Mouse (Mus musculus) intestine, postnatal 0 days (tissue): ENCODE measurements at regions not wholly inside any gene's neighbourhood (a gene's known extent, or its start where the extent isn't known, plus 50 kb on each side); places are given as distances from the start of the nearest gene placed in this dataset.

Experiments used
- ATAC-seq: fragments of 200-750 bp; cut with Nextera tagmentation; 2 replicates; pipeline ENCODE4 v1.8.0; 2017; ENCODE audit warnings: mild to moderate bottlenecking, moderate TSS enrichment, moderate library complexity
- H3K27ac ChIP-seq: fragments of 300-500 bp; sonication (generic); 2 replicates; pipeline ENCODE4 v1.5.1; 2014; ENCODE audit warnings: mild to moderate bottlenecking, low read depth, low read length, moderate library complexity
- H3K27me3 ChIP-seq: fragments of 300-500 bp; sonication (generic); replicated peaks from 2 replicates; pipeline ENCODE4 v1.6.1; 2014; ENCODE audit warnings: low read length, mixed read lengths; ENCODE audit not compliant: control insufficient read depth, insufficient read depth
- H3K36me3 ChIP-seq: fragments of 300-500 bp; sonication (generic); 2 replicates; pipeline ENCODE4 v1.6.1; 2014; ENCODE audit warnings: mild to moderate bottlenecking, moderate library complexity; ENCODE audit not compliant: control insufficient read depth, insufficient read depth
- H3K4me1 ChIP-seq: fragments of 300-500 bp; sonication (generic); replicated peaks from 2 replicates; pipeline ENCODE4 v1.6.1; 2014; ENCODE audit warnings: antibody characterized with exemption, low read length, mixed read lengths; ENCODE audit not compliant: control insufficient read depth, insufficient read depth
- H3K4me2 ChIP-seq: fragments of 300-500 bp; sonication (generic); replicated peaks from 2 replicates; pipeline ENCODE4 v1.6.1; 2014; ENCODE audit warnings: low read depth, mild to moderate bottlenecking, moderate library complexity
- H3K4me3 ChIP-seq: fragments of 300-500 bp; sonication (generic); 2 replicates; pipeline ENCODE4 v1.5.1; 2014; ENCODE audit warnings: low read depth, low read length
- H3K9ac ChIP-seq: fragments of 300-500 bp; sonication (generic); 2 replicates; pipeline ENCODE4 v1.6.1; 2014; ENCODE audit warnings: mild to moderate bottlenecking, low read depth, low read length
- H3K9me3 ChIP-seq: fragments of 300-500 bp; sonication (generic); 2 replicates; pipeline ENCODE4 v1.6.1; 2016; ENCODE audit warnings: mixed run types; ENCODE audit not compliant: control insufficient read depth
- CTCF ChIP-seq: sonication (generic); IDR thresholded peaks from 2 replicates; pipeline ENCODE4 v1.5.1; 2016; ENCODE audit warnings: low read depth, mild to moderate bottlenecking, control low read depth, antibody characterized with exemption, moderate library complexity
- WGBS: fragments of 180-500 bp; shearing (Covaris S2); extraction: QIAGEN DNeasy Blood & Tissue Kit; methylation state at CpG from one replicate; pipeline ENCODE4 v1.1.7; 2014; 5-methylcytosine and 5-hydroxymethylcytosine counted together

DNA sequence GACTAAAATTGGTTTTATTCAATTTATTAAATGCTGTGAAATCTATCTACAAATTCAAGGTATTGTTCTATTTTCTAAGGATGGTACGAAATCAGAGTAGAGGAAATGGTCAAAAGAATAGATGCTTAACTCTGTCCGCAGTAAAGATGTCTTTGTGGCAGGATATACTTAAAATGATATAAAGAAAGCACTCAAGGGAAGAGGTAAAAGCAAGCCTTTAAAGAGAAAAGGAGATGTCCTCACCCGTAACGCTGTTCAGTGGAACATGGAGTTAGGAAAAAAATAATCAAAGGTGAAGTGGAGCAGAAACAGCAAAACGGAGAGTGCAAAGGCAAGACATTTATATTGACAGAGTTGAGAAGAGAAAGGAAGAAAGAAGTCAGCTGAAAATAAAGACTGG, 226.0 kb upstream of the Robo2 start:
- Histone ChIP-seq H3K4me1 (no peaks in the 10 kb centered on the region), H3K27ac (no peak overlapping the region), H3K36me3 (no peaks in the 10 kb centered on the region), H3K9ac (no peak overlapping the region), H3K4me2 (no peak overlapping the region), H3K27me3 (no peaks in the 10 kb centered on the region), H3K9me3 (no peaks in the 10 kb centered on the region), H3K4me3 (no peak overlapping the region)
- TF ChIP-seq CTCF, result no peak
- 64% methylated on average over 5 of the region's 5 CpGs for WGBS
- no peak for ATAC-seq

DNA sequence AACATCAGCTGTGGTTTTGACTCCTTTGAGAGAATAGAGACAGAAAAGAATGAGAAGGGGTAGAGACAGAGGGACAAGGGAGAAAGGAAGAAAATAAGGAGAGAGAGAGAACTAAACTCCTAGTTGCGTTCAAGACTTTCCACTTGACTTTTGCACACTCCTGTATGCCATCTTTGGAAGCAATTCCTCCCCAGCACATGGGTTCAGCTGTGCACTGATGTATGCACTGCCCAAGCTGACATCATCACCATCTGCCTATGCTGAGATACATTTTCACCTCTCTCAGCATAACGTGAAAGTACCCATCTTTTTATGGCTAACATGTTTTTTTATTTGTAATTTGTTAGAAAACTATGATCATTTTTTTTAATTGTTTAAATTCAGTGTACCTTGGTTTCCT, 214.2 kb upstream of the Robo2 start:
- WGBS, result 85% methylated on average over 2 of the region's 2 CpGs
- no peak for ATAC-seq
- Histone ChIP-seq H3K4me3 (no peak overlapping the region), H3K9me3 (no peaks in the 10 kb centered on the region), H3K27me3 (no peaks in the 10 kb centered on the region), H3K9ac (no peak overlapping the region), H3K36me3 (no peaks in the 10 kb centered on the region), H3K4me1 (no peaks in the 10 kb centered on the region), H3K4me2 (no peak overlapping the region), H3K27ac (no peak overlapping the region)
- TF ChIP-seq CTCF, result no peak

DNA sequence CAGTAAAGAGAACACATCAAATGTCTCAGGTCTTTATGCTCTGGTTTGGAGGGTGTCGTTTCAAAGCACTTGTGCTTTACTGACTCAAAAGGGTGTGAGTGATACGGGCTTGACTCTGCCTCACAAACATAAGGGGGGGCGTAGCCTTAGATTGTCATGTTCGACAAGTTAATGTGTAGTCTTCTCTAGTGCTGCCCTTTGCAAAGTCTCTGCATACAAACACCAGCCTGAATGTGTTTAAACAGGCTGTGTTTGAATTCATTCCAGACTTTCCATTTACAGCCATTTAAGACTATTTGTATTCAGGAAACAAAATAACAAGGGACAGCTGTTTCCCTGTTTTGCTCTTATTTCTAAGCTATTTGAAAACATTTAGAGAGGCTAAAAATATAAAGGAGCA, 200.4 kb upstream of the Robo2 start:
- 22% methylated on average over 4 of the region's 4 CpGs for WGBS
- Histone ChIP-seq H3K36me3 (no peaks in the 10 kb centered on the region), H3K4me2 (no peak overlapping the region), H3K4me3 (no peak overlapping the region), H3K27me3 (no peaks in the 10 kb centered on the region), H3K9ac (no peak overlapping the region), H3K9me3 (no peaks in the 10 kb centered on the region), H3K4me1 (no peaks in the 10 kb centered on the region), H3K27ac (no peak overlapping the region)
- no peak for TF ChIP-seq CTCF
- no peak for ATAC-seq

DNA sequence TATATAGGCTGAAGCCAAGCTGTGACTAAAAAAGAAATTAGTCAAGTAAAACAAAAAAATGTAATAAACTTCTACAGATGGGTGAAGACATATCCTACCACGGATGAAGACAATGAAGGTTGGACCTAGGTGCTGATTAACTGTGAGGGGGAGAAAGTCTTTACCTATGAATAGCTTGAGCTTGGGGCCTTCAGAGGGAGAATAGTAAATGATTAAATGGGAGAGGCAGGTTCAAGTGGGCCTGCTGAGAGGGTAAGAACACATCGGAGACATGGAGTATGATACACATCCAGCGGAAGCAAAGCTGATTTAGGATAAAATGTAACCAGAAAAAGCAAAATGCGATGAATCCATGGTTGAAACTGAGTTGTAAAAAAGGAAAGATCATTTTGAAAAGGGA, 197.9 kb upstream of the Robo2 start:
- H3K36me3 ChIP-seq, result no peaks in the 10 kb centered on the region
- H3K27ac ChIP-seq, result no peak overlapping the region
- 40% methylated on average over 4 of the region's 4 CpGs for WGBS
- no peaks in the 10 kb centered on the region for H3K27me3 ChIP-seq
- no peak overlapping the region for H3K4me3 ChIP-seq
- no peak overlapping the region for H3K9ac ChIP-seq
- H3K4me2 ChIP-seq, result 0 out of 2 replicates have a peak overlapping the region, but pooled peaks have one; percentile 1
- H3K4me1 ChIP-seq, result no peaks in the 10 kb centered on the region
- H3K9me3 ChIP-seq, result no peaks in the 10 kb centered on the region
- ATAC-seq, result no peak
- TF ChIP-seq CTCF, result no peak

DNA sequence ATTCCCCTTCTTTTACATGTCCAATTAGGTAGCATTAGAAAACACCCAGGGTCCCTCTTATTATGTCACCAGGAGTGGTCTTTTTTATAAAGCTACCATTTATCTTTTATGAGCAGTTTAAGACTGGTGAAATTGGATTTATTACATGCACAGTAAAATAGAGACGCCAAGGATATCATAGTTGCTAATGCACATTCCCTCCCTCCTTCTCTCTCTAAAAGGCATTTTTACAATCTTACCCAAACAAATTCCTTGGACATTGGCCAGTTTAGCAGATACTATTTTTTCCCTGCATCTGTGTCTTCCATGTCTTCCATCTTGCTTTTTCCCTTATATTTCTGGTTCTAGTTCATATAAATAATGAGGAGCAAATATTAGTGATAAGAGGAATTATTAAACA, 186.7 kb upstream of the Robo2 start:
- no peak for ATAC-seq
- 8% methylated on average over 1 of the region's 1 CpGs for whole genome bisulfite sequencing
- no peak overlapping the region for H3K9ac ChIP-seq
- TF ChIP-seq CTCF, result no peak
- H3K4me3 ChIP-seq, result no peak overlapping the region
- no peak overlapping the region for H3K27ac ChIP-seq
- H3K9me3 ChIP-seq, result no peaks in the 10 kb centered on the region
- H3K27me3 ChIP-seq, result no peaks in the 10 kb centered on the region
- no peaks in the 10 kb centered on the region for H3K4me1 ChIP-seq
- H3K4me2 ChIP-seq, result no peak overlapping the region
- H3K36me3 ChIP-seq, result no peaks in the 10 kb centered on the region

DNA sequence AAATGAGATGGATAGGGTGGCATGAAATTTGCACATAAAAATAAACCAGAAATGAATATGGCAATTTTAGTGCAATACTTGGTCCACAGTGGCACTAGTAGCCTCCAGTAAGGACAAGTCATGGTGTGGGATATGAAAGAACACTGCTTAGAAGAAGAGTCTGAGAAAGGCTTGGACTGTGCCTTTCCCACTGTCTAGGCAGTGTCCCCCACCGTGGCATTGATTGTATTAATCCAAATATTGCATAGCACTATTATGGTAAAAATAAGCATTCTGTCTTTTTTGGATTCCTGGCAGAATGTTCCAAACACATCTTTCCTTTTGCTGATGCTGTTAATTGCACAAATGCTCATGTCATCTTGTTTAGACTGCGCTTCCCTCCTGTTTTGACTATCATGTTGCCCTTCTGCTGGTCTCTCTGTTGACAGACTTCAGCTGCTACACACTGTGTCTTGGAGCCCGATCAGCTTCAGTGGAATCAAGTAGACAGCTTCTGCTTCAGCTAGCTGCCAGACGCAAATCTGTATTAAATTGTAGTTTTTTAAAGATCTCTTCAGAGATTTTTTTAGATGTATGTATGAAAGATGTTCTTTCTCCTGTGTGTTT, 186.2 kb upstream of the Robo2 start:
- no peaks in the 10 kb centered on the region for H3K4me1 ChIP-seq
- no peak for TF ChIP-seq CTCF
- H3K36me3 ChIP-seq, result no peaks in the 10 kb centered on the region
- no peak overlapping the region for H3K4me3 ChIP-seq
- WGBS, result 53% methylated on average over 4 of the region's 4 CpGs
- no peak overlapping the region for H3K4me2 ChIP-seq
- H3K27me3 ChIP-seq, result no peaks in the 10 kb centered on the region
- no peak for ATAC-seq
- H3K27ac ChIP-seq, result no peak overlapping the region
- no peaks in the 10 kb centered on the region for H3K9me3 ChIP-seq
- H3K9ac ChIP-seq, result no peak overlapping the region

DNA sequence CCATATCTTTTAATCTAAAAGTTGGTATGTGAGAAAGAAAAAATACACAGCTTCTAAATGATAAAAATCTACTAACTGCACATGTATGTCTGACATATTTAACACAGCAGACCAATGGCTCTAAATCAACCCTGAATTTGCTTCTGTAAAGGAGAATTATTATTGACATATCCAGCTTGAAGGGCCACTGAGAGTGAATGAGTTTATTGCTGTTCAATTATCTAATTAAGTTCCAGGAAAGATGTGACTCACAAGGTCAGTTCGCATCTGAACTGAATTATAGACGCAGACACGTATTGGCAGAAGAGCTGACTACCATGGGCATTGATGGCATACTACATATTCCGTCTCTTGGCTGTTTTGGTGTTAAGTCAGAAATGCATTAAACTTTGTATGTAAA, 180.3 kb upstream of the Robo2 start:
- ATAC-seq, result no peak

More for the DNA sequence above, 180.3 kb upstream of the Robo2 start:
- WGBS, result 54% methylated on average over 4 of the region's 4 CpGs
- Histone ChIP-seq H3K4me1 (no peaks in the 10 kb centered on the region), H3K27me3 (no peaks in the 10 kb centered on the region), H3K4me3 (no peak overlapping the region), H3K9me3 (no peaks in the 10 kb centered on the region), H3K4me2 (no peak overlapping the region), H3K27ac (no peak overlapping the region), H3K36me3 (no peaks in the 10 kb centered on the region), H3K9ac (no peak overlapping the region)
- TF ChIP-seq CTCF, result no peak
